Mouse (Mus musculus): ENCODE results near the gene Emc8.

Emc8 gene

GRCm38 (mm10) chr8:120607460-120607859 is 60.9 kb downstream of the Emc8 start:
- in situ Hi-C loops (cut with MboI), result no loop called here
